Mouse (Mus musculus) layer of hippocampus, adult 8-10 months (tissue): ENCODE results near the gene Cabp2. TPM values are rescaled to one million over a fixed set of nuclear protein-coding genes. Genes with fewer than 3 reads are reported as not detected.
A peak's percentile ranks its signal among the peaks of the same experiment; 100 is the strongest.
"Not testable (repeated sequence)": the region's sequence is repeated elsewhere in the genome, so short reads cannot be mapped to it uniquely, and the experiment has no call there.

Experiments
- DNase-seq, 2 experiments: peaks; one replicate each; pipeline ENCODE4 v3.0.0; 2022; ENCODE audit warnings: low spot score in 2 of 2
- total RNA-seq, 4 experiments: library from RNA; stranded (reverse); gene quantifications; 2 replicates each; pipeline ENCODE4 v1.2.4; 2022

Gene Cabp2
- total RNA-seq, 4 experiments from 2014 or later: not detected

DNA sequence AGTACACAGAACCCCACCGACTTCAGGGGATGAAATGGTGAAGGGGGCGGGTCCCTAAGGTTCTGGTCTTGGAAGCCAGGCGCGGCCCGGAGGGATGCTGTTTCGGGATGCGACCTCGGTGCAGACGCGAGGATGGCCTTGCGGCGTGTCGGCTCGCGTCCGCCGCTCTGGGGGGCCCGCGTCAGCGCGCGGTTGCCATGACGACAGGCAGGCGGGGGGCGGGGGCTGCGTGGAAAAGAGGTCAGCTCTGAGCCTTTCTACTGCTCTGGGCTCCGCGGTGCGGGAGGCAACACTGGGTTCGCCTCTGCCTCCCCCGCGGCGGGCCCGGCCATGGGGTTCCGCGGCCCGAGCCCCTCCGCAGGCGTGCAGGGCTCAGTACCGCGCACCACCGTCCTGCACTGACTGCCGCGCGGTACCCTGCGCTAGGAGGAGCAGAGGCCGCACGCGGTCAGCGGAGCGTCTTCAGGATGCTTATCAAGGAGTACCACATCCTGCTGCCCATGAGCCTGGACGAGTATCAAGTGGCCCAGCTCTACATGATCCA lies 19.4 kb downstream of the Cabp2 start:
- DNase-seq: peak in 1 of 2 experiments; percentile 64

DNA sequence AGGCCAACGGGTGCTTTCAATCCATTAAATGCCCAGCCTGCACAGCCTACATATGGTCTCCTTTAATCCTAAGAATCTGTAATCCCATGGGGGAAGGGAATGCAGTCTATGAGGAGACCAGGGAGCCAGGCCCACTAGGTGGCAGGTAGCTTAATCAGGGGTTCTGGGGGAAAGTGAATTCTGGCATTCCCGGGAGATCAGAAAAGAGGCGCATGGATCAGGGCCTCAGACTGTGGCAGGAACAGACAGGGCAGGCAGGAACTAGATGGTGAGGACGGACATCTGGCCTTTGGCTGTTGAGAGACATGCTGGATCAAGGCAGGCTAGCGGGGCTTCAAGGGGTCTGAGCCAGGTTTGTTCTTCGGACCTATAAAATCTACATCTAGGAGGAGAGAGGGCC lies 20.1 kb downstream of the Cabp2 start:
- no peak for DNase-seq

DNA sequence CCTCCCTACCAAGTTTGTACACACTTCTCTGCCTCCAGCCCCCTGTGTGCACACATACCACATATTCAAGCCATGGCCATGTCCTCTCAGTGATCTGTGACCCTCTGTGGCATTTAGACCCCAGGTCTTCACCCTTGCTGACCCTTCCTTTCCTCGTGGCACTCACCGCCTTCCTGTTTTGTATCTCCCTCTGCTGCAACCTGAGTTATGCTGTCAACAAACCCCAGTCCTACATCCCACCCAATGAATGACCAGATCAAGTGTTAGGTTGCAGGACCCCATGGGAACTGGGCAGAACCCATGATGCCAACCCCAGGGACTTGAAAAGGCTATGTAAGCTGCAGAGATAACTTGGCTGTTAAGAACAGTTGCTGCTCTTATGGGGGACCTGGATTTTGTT lies 20.7 kb downstream of the Cabp2 start:
- no peak for DNase-seq

DNA sequence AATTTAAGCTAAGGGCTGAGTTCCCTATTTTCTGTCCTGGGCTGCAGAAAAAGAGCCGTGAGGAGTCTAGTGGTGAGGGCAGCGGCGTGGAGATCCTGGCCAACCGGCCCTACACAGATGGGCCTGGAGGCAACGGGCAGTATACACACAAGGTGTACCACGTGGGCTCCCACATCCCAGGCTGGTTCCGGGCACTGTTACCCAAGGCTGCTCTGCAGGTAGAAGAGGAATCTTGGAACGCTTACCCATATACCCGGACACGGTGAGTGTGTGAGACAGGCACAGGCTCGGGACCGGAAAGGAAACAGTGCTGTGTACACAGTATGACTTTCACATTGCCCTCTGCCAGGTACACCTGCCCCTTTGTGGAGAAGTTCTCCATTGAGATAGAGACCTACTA lies 21.2 kb downstream of the Cabp2 start:
- DNase-seq: no peak

DNA sequence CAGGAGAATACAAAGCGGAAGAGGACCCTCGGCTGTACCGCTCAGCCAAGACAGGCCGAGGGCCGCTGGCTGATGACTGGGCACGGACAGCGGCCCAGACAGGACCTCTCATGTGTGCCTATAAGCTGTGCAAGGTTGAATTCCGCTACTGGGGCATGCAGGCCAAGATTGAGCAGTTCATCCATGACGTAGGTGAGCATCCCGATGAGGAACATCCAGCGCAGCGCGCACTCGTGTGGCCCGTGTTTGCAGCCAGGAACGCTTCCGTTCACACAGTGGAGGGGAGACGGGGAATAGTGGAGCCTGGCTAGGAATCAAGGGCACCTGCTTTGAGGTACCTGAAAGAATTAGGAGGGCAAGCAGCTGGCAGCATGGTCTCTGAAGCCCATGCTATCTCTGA lies 21.9 kb downstream of the Cabp2 start:
- DNase-seq: no peak

DNA sequence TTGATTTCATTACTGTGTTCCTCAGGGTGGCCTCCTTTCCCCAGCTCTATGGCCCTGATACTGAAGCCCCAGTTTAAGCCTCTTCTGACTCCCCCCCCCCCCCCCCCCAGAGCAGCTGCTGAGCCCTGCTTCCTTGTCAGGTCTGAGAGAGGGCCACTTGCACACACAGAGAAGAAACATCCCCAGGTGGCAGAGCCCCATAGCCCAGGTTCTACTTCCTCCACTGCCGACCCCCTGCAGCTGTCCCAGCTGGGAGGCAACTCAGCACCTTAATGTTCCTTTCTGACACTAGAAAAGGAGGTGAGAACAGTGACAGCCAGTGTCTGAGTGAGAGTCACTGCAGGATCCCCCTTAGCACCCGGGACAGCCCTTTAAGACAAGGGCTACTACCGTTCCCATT lies 22.4 kb downstream of the Cabp2 start:
- no peak for DNase-seq

DNA sequence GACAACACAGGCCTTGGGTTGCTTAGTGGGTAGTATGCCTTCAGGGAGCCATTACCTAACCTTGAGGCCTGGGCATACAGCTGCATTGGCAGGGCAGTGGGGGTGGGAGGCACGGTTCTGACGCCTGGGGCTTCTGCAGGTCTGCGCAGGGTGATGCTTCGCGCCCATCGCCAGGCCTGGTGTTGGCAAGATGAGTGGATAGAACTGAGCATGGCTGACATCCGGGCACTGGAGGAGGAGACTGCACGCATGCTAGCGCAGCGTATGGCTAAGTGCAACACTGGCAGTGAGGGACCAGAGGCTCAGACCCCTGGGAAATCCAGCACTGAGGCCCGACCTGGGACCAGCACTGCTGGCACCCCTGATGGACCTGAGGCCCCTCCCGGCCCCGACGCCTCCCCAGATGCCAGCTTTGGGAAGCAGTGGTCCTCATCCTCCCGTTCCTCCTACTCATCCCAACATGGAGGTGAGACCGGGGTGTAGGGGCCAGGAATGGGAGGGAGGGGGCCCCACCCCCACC lies 23.4 kb downstream of the Cabp2 start:
- DNase-seq: no peak

DNA sequence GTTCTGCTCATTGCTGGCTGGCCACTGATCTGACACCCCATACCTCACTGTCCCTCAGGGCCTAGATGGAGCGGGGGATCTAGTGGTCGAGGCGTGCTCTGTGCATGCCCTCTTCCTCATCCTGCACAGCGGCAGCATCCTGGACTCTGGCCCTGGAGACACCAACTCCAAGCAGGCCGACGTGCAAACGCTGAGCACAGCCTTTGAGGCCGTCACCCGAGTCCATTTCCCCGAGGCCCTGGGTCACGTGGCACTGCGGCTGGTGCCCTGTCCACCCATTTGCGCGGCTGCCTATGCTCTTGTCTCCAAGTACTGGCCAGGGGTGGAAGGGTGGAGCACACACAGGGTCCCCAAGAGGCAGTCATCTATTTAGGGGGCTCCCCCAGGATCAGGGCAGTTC lies 25.3 kb downstream of the Cabp2 start:
- DNase-seq: no peak

DNA sequence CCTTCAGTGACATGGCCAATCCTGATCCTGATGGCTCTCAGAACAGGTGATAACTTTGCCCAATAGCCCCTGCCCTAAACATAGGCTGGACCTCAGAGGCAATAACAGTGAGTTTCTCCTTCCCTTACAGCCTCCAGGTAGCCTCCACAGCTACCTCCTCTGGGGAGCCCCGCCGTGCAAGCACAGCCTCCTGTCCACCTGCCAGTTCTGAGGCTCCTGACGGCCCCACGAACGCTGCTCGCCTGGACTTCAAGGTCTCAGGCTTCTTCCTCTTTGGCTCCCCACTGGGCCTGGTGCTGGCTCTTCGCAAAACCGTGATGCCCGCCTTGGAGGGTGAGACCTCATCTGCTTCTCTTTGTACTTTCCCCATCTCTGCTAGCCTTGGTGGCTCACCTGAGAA lies 27.2 kb downstream of the Cabp2 start:
- no peak for DNase-seq

DNA sequence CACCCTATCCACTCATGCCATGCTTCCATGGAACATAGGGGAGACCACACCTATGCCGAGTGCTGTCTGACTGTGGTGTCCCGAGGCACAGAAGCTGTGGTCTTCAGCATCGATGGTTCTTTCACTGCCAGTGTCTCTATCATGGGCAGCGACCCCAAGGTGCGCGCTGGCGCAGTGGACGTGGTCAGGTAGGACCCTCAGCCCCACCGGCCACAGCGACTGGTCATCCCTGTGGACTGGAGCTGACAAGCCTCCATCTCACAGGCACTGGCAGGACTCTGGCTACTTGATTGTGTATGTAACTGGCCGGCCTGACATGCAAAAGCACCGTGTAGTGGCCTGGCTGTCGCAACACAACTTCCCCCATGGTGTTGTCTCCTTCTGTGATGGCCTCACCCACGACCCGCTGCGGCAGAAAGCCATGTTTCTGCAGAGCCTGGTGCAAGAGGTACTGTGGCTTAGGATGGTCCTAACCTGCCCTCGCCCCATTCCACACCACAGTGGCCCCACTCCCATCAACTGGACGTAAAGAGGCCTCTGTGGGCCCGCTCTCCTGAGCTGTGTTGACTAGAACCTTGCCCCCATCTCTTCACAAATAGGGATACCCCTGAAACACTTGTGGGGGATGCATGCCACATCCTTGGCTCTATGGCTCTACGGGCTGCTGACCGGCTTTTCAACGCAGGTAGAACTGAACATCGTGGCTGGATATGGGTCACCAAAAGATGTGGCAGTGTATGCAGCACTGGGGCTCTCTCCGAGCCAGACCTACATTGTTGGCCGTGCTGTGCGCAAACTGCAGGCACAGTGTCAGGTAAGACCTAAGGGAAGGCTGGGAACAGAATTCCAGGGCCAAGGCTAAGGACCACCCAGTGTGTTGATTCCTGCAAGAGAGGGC lies 30.9 kb downstream of the Cabp2 start:
- DNase-seq: no peak

DNA sequence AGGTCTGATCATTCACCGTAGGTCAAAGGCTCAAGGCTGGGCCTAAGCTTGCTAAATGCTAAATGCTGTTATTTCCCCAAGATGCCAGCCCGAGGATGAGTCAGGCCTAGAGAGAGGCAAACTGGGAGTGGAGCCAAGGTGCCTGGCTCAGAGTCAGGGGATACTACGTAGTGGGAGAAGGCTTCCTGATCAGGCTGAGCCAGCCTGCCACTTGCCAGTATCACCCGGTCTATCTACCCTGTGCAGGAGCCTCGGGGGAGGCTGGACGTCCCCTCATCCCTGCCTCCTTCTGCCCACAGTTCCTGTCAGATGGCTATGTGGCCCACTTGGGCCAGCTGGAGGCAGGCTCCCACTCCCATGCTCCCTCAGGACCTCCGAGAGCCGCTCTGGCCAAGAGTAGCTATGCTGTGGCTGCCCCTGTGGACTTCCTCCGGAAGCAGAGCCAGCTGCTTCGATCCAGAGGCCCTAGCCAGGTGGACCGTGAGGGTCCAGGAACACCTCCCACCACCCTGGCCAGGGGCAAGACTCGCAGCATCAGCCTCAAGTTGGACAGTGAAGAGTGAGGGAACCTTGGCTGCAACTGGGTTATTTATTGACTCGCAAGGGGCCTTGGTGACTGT lies 31.9 kb downstream of the Cabp2 start:
- DNase-seq: peak; percentile 83 to 87

DNA sequence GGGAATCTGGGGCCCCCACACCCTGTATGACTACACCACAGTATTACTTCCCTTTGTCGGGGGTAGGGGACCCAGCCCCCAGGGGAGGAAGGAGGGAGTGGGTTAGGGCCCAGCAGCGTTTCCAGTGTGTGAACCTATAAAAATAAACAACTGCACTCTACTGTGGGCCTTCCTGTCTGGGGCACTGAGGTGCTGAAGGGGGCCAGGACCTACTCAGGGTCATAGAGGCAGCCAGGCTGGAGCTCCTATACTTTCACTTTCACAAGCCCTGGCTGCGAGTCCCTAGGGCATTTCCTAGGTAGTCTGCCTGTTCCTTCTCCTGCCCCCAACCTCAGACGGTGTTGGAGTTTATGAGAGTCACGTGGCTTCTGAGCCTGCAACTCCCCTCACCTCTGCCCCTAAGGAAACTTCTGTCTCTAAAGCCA lies 32.4 kb downstream of the Cabp2 start:
- DNase-seq: no peak

DNA sequence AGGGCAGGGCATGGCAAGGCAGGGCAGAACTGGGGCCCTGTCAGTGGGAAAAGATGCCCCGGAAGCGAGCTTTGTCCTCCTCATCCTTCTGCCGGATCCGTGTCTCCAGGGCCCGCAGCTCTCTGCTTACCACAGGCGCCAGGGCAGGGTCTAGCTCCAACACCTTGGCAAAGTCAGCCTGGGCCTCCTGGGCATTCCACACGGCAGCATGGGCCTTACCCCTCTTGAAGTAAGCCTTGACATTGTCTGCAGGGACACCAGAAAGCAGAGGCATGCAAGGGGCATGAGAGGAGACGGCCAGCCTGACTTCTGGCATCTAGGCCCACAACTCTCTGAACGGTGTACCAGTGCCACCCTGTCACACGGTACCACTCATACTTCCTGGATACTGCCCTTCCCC lies 33.2 kb downstream of the Cabp2 start:
- DNase-seq: no peak

DNA sequence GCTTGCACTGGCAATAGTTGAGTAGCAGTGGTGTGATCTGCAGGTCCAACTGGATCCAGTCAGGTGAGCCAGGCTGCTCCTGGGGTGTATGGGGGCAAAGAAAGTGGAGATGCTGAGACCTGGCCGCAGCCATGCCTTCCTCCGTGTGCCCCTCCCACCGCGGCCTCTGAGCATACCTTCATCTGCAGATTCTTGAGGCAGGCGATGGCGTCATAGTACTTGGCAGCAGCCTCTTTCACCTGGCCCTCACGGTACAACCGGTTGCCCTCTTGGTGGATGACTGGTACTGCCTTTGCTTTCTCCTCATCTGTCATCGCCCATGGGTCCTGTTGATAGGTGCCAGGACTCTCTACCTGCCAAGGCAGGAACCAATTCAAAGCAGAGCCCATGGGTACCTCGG lies 33.8 kb downstream of the Cabp2 start:
- no peak for DNase-seq

DNA sequence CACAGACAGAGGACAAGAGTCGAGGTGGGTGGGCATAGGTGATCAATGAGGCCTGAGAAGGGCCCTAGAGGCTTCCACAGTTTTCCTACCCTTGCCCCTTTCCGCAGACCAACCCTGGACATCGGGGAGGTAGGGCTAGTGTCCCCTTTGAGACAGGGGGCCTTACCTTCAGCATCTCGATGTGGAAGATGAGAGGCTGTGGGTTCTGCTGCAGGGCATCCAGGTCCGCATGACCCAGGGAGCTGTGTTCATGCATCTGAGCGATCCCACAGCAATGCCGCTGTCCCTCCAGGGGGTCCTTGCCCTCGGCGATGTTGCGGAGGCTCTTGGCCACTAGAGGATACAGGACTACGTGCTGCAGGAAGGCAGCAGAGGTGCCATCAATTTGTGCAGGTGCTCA lies 34.4 kb downstream of the Cabp2 start:
- no peak for DNase-seq

DNA sequence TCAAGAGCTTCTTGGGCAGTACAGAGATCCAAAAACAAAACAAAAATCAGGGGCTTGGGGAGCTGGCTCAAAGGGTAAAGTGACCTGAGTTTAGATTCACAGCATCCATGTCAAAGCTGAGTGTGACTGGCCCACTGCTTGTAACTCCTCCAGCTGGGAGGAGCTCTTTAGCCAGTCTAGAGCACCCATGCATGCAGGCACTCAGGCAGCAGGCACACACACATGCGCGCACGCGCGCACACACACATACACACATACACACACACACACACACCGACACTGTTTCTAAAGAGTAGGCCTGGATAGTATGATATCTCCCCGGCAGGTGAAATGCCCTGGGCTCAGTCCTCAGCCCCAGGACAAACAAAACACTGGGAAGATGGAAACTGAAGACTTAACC lies 35.6 kb downstream of the Cabp2 start:
- no peak for DNase-seq

DNA sequence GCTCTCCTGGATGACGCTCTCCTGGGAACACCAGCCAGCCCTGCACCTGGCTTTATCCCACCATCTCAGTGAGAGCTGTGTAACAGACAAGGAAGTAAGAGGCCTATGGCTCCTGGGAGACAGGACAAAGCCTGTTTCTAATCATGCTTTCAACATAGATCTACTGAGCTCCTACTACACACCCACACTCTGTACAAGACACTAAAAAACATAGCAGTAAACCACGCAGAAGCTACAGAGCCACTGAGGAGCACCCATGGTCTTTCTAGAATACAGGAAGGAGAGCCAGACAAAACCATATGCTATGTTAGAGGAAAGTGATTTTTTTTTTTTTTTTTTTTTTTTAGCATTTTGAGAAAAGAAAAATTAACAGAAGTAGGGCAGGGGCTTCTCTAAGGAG lies 37.0 kb downstream of the Cabp2 start:
- DNase-seq: no peak

DNA sequence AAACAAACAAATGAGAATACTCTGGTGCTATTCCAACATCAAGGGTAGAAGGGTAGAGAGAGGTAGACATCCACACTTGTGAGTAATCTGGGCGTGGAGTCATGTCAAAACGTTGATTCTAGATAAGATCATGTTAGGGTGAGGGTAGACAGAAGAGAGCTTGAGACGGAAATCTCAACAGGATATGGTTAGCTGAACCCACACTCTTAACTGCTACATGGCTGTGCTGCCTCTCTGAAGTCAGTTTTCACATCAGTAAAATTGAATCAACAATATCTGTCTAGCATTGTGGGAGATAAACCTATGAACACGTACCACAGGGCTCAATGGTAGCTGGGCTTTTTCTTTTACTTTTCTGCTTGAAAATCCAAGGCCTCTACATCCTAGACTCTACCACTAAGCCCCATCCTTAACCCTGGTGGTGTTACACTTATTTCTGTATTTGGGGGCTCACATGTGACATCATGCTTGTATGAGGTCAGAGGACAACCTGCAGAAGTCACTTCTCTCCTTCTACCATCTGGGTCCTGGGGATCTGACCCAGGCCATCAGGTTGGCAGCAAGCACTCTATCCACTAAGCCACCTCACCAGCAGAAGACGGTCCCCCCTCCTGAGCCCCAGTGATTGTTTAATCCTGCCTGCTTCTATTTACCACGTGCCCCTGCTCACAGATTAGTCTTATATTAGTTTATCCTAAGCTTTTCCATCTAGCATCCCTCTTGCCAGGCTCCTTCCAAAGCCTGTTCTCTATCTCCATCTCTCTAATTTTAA lies 38.5 kb downstream of the Cabp2 start:
- DNase-seq: no peak

DNA sequence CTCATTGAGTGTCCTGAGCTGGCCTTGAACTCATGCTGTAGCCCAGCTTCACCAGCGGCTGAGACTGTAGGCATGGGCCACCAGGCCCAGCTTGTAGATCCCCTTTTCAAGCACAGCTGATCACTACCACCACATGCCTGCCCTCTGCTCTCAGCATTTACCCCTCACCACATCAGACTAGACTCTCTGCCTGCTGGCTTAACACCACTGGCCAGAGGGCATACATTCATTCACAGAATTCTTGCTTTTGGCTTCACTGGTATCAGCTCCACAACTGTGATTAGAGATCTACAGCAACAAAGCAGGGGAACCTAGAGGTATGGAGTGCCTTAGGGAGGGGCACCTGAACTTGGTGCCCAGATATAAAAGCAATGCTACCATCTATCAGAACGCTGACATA lies 39.1 kb downstream of the Cabp2 start:
- DNase-seq: no peak

DNA sequence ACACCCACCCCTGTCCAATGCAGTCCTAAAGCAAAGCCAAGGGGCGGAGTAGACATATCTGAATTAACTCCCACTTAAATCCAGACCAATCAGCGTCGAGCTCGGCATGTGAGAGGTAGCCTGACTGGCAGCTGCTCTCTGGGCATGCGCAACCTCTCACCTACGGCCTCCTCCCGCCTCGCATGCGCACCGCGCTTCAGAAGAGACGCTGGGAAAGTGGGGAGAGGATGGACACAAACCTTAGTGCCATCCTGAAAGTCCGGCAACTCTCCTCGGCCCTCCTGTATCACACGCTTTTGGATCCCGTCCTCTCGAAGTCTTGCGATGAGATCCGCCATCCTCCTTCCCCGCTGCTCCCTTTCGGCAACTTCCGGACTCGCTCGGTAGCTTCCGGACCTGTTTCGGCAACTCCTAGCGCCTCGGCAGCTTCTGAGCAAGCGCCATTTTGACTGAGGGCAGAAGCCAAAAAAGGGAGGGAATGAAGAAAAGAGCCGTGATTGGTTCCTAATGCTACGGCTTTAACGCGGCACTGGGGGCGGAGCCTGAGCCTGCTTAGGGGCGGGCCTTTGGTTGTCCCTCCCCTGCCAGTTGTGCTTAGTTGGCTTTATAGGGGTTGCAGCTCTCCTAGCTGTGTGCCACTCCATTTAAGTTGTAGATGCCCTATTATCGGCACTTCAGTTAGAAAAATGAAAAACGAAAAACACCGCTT lies 39.9 kb downstream of the Cabp2 start:
- peak; percentile 98 for DNase-seq

DNA sequence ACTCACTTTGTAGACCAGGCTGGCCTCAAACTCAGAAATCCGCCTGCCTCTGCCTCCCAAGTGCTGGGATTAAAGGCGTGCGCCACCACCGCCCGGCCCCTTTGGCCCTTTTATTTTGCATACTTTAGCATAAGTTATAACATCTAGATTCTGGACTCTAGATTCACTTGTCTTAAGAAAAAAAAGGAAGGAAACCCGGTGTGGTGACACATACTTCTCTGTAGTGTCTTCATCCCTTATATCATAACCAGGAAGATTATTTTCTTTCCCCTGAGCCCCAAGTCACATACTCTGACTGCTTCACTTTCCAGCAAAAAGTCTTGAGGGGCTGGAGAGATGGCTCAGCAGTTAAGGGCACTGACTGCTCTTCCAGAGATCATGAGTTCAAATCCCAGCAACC lies 40.5 kb downstream of the Cabp2 start:
- DNase-seq: not testable (repeated sequence)
